Mouse (Mus musculus): ENCODE measurements around the gene Slc35f4. TPM values are rescaled to one million over a fixed set of nuclear protein-coding genes. Genes with fewer than 3 reads are reported as not detected.

Slc35f4 gene
- polyA plus RNA-seq, 1 experiment = 0.20 TPM

DNA sequence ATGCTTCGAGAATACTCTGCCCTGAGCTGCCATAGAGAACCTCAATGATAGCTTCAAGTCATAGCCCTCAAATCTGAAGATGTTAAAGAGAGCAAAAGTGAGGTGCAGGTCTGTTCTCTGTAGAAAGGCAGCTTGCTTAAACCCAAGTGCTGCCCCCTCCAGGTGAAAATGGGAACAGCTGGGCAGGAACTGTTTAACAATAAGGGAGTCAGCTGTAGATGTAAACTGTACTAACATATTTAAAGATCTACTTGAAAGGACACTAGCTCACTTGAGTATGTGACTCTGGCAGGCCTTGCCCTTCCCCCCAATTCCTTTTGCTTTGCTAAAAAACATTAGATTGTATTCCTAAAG lies 177.0 kb downstream of the Slc35f4 start:
- H3K4me3 ChIP-seq (ENCODE audit: control insufficient read depth, low read depth, low read length) = no peak overlapping the region
- no peak overlapping the region for H3K27ac ChIP-seq (ENCODE audit: control insufficient read depth, insufficient read depth, low read depth, low read length)
- no peak; the same call in 1 of the 2 replicates for TF ChIP-seq CTCF (IDR thresholded peaks at IDR 0.05; ENCODE audit: control insufficient read depth, insufficient read depth, insufficient replicate concordance, low read depth, low read length)
- TF ChIP-seq POLR2A (IDR thresholded peaks at IDR 0.05; ENCODE audit: control insufficient read depth, low read depth, low read length) = no peak
- H3K27me3 ChIP-seq (ENCODE audit: control insufficient read depth, insufficient read depth, low read length) = no peaks in the 10 kb centered on the region
- H3K36me3 ChIP-seq (ENCODE audit: control insufficient read depth, insufficient read depth, low read length) = no peaks in the 10 kb centered on the region
- no peaks in the 10 kb centered on the region for H3K4me1 ChIP-seq (ENCODE audit: control insufficient read depth, insufficient read depth, low read length)

- Histone ChIP-seq H3K27ac (ENCODE audit: control insufficient read depth, insufficient read depth, low read depth, low read length) (no peak overlapping the region), H3K4me3 (ENCODE audit: control insufficient read depth, low read depth, low read length) (no peak overlapping the region), H3K27me3 (ENCODE audit: control insufficient read depth, insufficient read depth, low read length) (no peaks in the 10 kb centered on the region), H3K4me1 (ENCODE audit: control insufficient read depth, insufficient read depth, low read length) (no peaks in the 10 kb centered on the region), H3K36me3 (ENCODE audit: control insufficient read depth, insufficient read depth, low read length) (no peaks in the 10 kb centered on the region)
- TF ChIP-seq CTCF (IDR thresholded peaks at IDR 0.05; ENCODE audit: control insufficient read depth, insufficient read depth, insufficient replicate concordance, low read depth, low read length) = no peak
- no peak for TF ChIP-seq POLR2A (IDR thresholded peaks at IDR 0.05; ENCODE audit: control insufficient read depth, low read depth, low read length)
These were observed 177.5 kb downstream of the Slc35f4 start for GRCm38 (mm10) chr14:49348164-49348896.

GRCm38 (mm10) chr14:49345835-49346234 lies 180.0 kb downstream of the Slc35f4 start:
- no peak overlapping the region for H3K27ac ChIP-seq (ENCODE audit: control insufficient read depth, insufficient read depth, low read depth, low read length)
- H3K4me3 ChIP-seq (ENCODE audit: control insufficient read depth, low read depth, low read length) = no peak overlapping the region
- H3K27me3 ChIP-seq (ENCODE audit: control insufficient read depth, insufficient read depth, low read length) = no peaks in the 10 kb centered on the region
- no peak for TF ChIP-seq POLR2A (IDR thresholded peaks at IDR 0.05; ENCODE audit: control insufficient read depth, low read depth, low read length)
- no peak for TF ChIP-seq CTCF (IDR thresholded peaks at IDR 0.05; ENCODE audit: control insufficient read depth, insufficient read depth, insufficient replicate concordance, low read depth, low read length)
- no peaks in the 10 kb centered on the region for H3K36me3 ChIP-seq (ENCODE audit: control insufficient read depth, insufficient read depth, low read length)
- no peaks in the 10 kb centered on the region for H3K4me1 ChIP-seq (ENCODE audit: control insufficient read depth, insufficient read depth, low read length)

GRCm38 (mm10) chr14:49337011-49337410 lies 188.8 kb downstream of the Slc35f4 start:
- H3K4me3 ChIP-seq (ENCODE audit: control insufficient read depth, low read depth, low read length) = no peak overlapping the region
- TF ChIP-seq POLR2A (IDR thresholded peaks at IDR 0.05; ENCODE audit: control insufficient read depth, low read depth, low read length) = no peak
- TF ChIP-seq CTCF (IDR thresholded peaks at IDR 0.05; ENCODE audit: control insufficient read depth, insufficient read depth, insufficient replicate concordance, low read depth, low read length) = no peak
- no peaks in the 10 kb centered on the region for H3K4me1 ChIP-seq (ENCODE audit: control insufficient read depth, insufficient read depth, low read length)
- no peak overlapping the region for H3K27ac ChIP-seq (ENCODE audit: control insufficient read depth, insufficient read depth, low read depth, low read length)
- H3K27me3 ChIP-seq (ENCODE audit: control insufficient read depth, insufficient read depth, low read length) = no peaks in the 10 kb centered on the region
- H3K36me3 ChIP-seq (ENCODE audit: control insufficient read depth, insufficient read depth, low read length) = no peaks in the 10 kb centered on the region

DNA sequence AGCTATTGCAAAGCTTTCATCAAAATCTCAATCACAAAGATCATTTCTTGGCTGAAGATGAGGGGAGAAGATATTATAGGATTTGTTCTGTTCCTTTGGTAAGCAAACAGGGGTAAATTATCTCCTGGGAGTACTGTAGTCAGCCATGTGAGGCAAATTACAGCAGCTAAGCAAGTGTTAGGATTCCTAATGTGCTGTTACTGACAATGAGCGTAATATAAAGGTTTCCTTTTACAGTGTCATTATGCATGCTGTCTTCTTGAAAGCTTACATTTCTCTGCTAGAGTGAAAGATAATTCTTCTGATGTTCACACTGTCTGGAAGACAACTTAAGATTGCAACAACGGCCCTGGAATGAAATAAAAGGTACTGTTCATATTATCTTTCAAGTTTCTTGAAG lies 192.0 kb downstream of the Slc35f4 start:
- Histone ChIP-seq H3K4me3 (ENCODE audit: control insufficient read depth, low read depth, low read length) (no peak overlapping the region), H3K36me3 (ENCODE audit: control insufficient read depth, insufficient read depth, low read length) (no peaks in the 10 kb centered on the region), H3K27ac (ENCODE audit: control insufficient read depth, insufficient read depth, low read depth, low read length) (no peak overlapping the region), H3K4me1 (ENCODE audit: control insufficient read depth, insufficient read depth, low read length) (no peaks in the 10 kb centered on the region), H3K27me3 (ENCODE audit: control insufficient read depth, insufficient read depth, low read length) (no peaks in the 10 kb centered on the region)
- TF ChIP-seq CTCF (IDR thresholded peaks at IDR 0.05; ENCODE audit: control insufficient read depth, insufficient read depth, insufficient replicate concordance, low read depth, low read length) (no peak), POLR2A (IDR thresholded peaks at IDR 0.05; ENCODE audit: control insufficient read depth, low read depth, low read length) (no peak)

DNA sequence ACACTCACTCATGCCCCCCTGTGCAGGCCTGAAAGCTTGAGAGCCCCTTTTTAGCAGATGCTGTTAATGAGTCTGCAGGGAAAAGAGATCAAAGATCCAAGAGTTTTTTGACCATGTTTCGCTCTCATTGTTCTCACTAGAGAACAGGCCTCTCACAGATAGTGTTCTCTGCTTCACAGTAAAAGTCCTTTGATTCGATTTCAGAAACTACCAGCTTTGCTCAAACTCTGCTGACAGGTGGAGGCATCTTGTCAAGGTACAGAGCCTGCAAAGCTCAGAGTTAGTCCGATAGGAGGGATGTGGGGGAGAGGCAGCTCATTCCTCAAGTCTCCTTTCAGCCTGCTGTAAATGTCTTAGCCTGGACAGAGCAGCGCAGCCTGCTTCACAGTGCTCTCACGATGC lies 209.4 kb downstream of the Slc35f4 start:
- TF ChIP-seq POLR2A (IDR thresholded peaks at IDR 0.05; ENCODE audit: control insufficient read depth, low read depth, low read length) (no peak), CTCF (IDR thresholded peaks at IDR 0.05; ENCODE audit: control insufficient read depth, insufficient read depth, insufficient replicate concordance, low read depth, low read length) (no peak)
- no peaks in the 10 kb centered on the region for H3K36me3 ChIP-seq (ENCODE audit: control insufficient read depth, insufficient read depth, low read length)
- no peak overlapping the region for H3K4me3 ChIP-seq (ENCODE audit: control insufficient read depth, low read depth, low read length)
- no peaks in the 10 kb centered on the region for H3K27me3 ChIP-seq (ENCODE audit: control insufficient read depth, insufficient read depth, low read length)
- no peaks in the 10 kb centered on the region for H3K4me1 ChIP-seq (ENCODE audit: control insufficient read depth, insufficient read depth, low read length)
- H3K27ac ChIP-seq (ENCODE audit: control insufficient read depth, insufficient read depth, low read depth, low read length) = no peak overlapping the region

DNA sequence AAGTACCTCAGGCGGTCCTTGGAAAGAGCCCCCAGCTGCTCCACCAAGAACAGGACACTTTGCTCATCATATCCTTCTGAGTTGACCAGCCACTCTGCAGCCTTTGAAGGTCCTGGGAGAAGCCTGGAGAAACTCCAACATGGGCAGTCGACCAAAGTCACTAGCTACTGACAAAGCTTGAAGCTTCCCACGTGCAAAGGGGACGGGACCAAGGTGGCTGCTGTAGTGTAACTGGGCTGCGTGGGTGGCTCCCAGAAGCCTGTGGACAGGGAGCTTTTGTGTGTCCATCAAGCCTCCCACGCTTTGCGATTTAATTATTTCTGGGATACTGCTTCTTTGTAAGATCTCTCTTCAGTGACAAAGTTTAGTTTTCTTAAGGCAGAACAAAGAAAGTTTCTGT lies 211.9 kb downstream of the Slc35f4 start:
- TF ChIP-seq CTCF (IDR thresholded peaks at IDR 0.05; ENCODE audit: control insufficient read depth, insufficient read depth, insufficient replicate concordance, low read depth, low read length) = no peak
- TF ChIP-seq POLR2A (IDR thresholded peaks at IDR 0.05; ENCODE audit: control insufficient read depth, low read depth, low read length) = no peak
- Histone ChIP-seq H3K4me1 (ENCODE audit: control insufficient read depth, insufficient read depth, low read length) (no peaks in the 10 kb centered on the region), H3K27me3 (ENCODE audit: control insufficient read depth, insufficient read depth, low read length) (no peaks in the 10 kb centered on the region), H3K4me3 (ENCODE audit: control insufficient read depth, low read depth, low read length) (no peak overlapping the region), H3K27ac (ENCODE audit: control insufficient read depth, insufficient read depth, low read depth, low read length) (no peak overlapping the region), H3K36me3 (ENCODE audit: control insufficient read depth, insufficient read depth, low read length) (no peaks in the 10 kb centered on the region)
